Mouse (Mus musculus): Measurements from ENCODE around the gene Isg20l2. TPM values are rescaled to one million over a fixed set of nuclear protein-coding genes. Genes with fewer than 3 reads are reported as not detected.
A peak's percentile ranks its signal among the peaks of the same experiment; 100 is the strongest.

Gene Isg20l2
- polyA plus RNA-seq, 1 experiment from 2014 or later = 38.5 TPM

GRCm38 (mm10) chr3:87944838-87945600 lies 14.9 kb downstream of the Isg20l2 start:
- in situ Hi-C loops (cut with MboI; ENCODE audit: low pct_unique_long_range_greater_than_20kb) = loop anchor here (5.0 kb wide), 1 partner anchor 42 kb away; no protein-coding TSS in a partner anchor
- POLR2A ChIA-PET = no interaction called here
- ATAC-seq = no peak

GRCm38 (mm10) chr3:87945781-87946540 lies 15.8 kb downstream of the Isg20l2 start:
- CTCF ChIA-PET = no interaction called here
- no peak for ATAC-seq

More at GRCm38 (mm10) chr3:87944838-87945600, 14.9 kb downstream of the Isg20l2 start:
- no peaks in the 10 kb centered on the region for H3K27me3 ChIP-seq
- no peak for DNase-seq (ENCODE audit: low read depth, low spot score)
- TF ChIP-seq CTCF (IDR thresholded peaks at IDR 0.05) = no peak
- CTCF ChIA-PET = interaction anchor here (1.0 kb wide), 2 partner anchors 9 to 25 kb away, joined by 3 read pairs; no protein-coding TSS in a partner anchor

GRCm38 (mm10) chr3:87946541-87946860 lies 16.4 kb downstream of the Isg20l2 start:
- DNase-seq (ENCODE audit: low read depth, low spot score) (no peak), ATAC-seq (no peak)
- TF ChIP-seq CTCF (IDR thresholded peaks at IDR 0.05) = no peak
- POLR2A ChIA-PET = no interaction called here
- CTCF ChIA-PET = no interaction called here
- in situ Hi-C loops (cut with MboI; ENCODE audit: low pct_unique_long_range_greater_than_20kb) = no loop called here
- no peaks in the 10 kb centered on the region for H3K27me3 ChIP-seq

More at GRCm38 (mm10) chr3:87945781-87946540, 15.8 kb downstream of the Isg20l2 start:
- no peaks in the 10 kb centered on the region for H3K27me3 ChIP-seq
- no peak for DNase-seq (ENCODE audit: low read depth, low spot score)
- in situ Hi-C loops (cut with MboI; ENCODE audit: low pct_unique_long_range_greater_than_20kb) = no loop called here
- TF ChIP-seq CTCF (IDR thresholded peaks at IDR 0.05) = no peak
- POLR2A ChIA-PET = no interaction called here

- ChIA-PET CTCF (interaction anchor here (1.1 kb wide), 1 partner anchor 10 kb away, joined by 3 read pairs; no protein-coding TSS in a partner anchor), POLR2A (interaction anchor here (0.6 kb wide), 1 partner anchor 202 kb away, joined by 6 read pairs; no protein-coding TSS in a partner anchor)
- no peak for TF ChIP-seq CTCF (IDR thresholded peaks at IDR 0.05)
- in situ Hi-C loops (cut with MboI; ENCODE audit: low pct_unique_long_range_greater_than_20kb) = no loop called here
- ATAC-seq = no peak
- no peaks in the 10 kb centered on the region for H3K27me3 ChIP-seq
- DNase-seq (ENCODE audit: low read depth, low spot score) = no peak
Observed at GRCm38 (mm10) chr3:87947056-87947810, 17.1 kb downstream of the Isg20l2 start.

GRCm38 (mm10) chr3:87947811-87948199 lies 17.7 kb downstream of the Isg20l2 start:
- DNase-seq (ENCODE audit: low read depth, low spot score) (no peak), ATAC-seq (no peak)

GRCm38 (mm10) chr3:87948378-87949265 lies 18.5 kb downstream of the Isg20l2 start, which contains the start of gene Crabp2:
Gene Crabp2 (plus strand): TSS chr3:87948666.
- ATAC-seq = peak; percentile 20
- no peaks in the 10 kb centered on the region for H3K27me3 ChIP-seq
- in situ Hi-C loops (cut with MboI; ENCODE audit: low pct_unique_long_range_greater_than_20kb) = no loop called here
- no peak for TF ChIP-seq CTCF (IDR thresholded peaks at IDR 0.05)
- DNase-seq (ENCODE audit: low read depth, low spot score) = no peak
- POLR2A ChIA-PET = interaction anchor here (1.4 kb wide), 1 partner anchor 10 kb away, joined by 5 read pairs; no protein-coding TSS in a partner anchor
- CTCF ChIA-PET = interaction anchor here (0.8 to 3.4 kb wide), 3 partner anchors 8 to 38 kb away, joined by 5 to 17 read pairs (median 9); no protein-coding TSS in a partner anchor

More at GRCm38 (mm10) chr3:87947811-87948199, 17.7 kb downstream of the Isg20l2 start:
- CTCF ChIA-PET = interaction anchor here (1.1 to 3.4 kb wide), 2 partner anchors 11 to 13 kb away, joined by 3 to 17 read pairs; no protein-coding TSS in a partner anchor
- POLR2A ChIA-PET = interaction anchor here (0.6 kb wide), 1 partner anchor 202 kb away, joined by 6 read pairs; no protein-coding TSS in a partner anchor
- in situ Hi-C loops (cut with MboI; ENCODE audit: low pct_unique_long_range_greater_than_20kb) = no loop called here
- no peaks in the 10 kb centered on the region for H3K27me3 ChIP-seq
- TF ChIP-seq CTCF (IDR thresholded peaks at IDR 0.05) = no peak

- H3K27me3 ChIP-seq = no peaks in the 10 kb centered on the region
- ATAC-seq (no peak), DNase-seq (ENCODE audit: low read depth, low spot score) (no peak)
- ChIA-PET POLR2A (interaction anchor here (1.0 to 1.4 kb wide), 2 partner anchors 9 to 12 kb away, joined by 3 to 5 read pairs; no protein-coding TSS in a partner anchor), CTCF (interaction anchor here (0.8 to 3.6 kb wide), 5 partner anchors 9 to 37 kb away, joined by 5 to 17 read pairs (median 9); no protein-coding TSS in a partner anchor)
- in situ Hi-C loops (cut with MboI; ENCODE audit: low pct_unique_long_range_greater_than_20kb) = no loop called here
- no peak for TF ChIP-seq CTCF (IDR thresholded peaks at IDR 0.05)
Observed at GRCm38 (mm10) chr3:87949266-87949954, 19.3 kb downstream of the Isg20l2 start.

- in situ Hi-C loops (cut with MboI; ENCODE audit: low pct_unique_long_range_greater_than_20kb) = no loop called here
- POLR2A ChIA-PET = interaction anchor here (0.5 to 1.4 kb wide), 4 partner anchors 9 to 74 kb away, joined by 3 to 5 read pairs (median 3); no protein-coding TSS in a partner anchor
- DNase-seq (ENCODE audit: low read depth, low spot score) = no peak
- no peaks in the 10 kb centered on the region for H3K27me3 ChIP-seq
- TF ChIP-seq CTCF (IDR thresholded peaks at IDR 0.05) = no peak
- ATAC-seq = no peak
- CTCF ChIA-PET = interaction anchor here (0.9 to 3.6 kb wide), 5 partner anchors 9 to 37 kb away, joined by 5 to 17 read pairs (median 9); no protein-coding TSS in a partner anchor
Observed at GRCm38 (mm10) chr3:87949955-87950515, 19.9 kb downstream of the Isg20l2 start.
